Mouse (Mus musculus): Measurements from ENCODE around the gene Aff3.

Gene Aff3

GRCm38 (mm10) chr1:38178929-38179328, 485.8 kb downstream of the Aff3 start:
- DNase-seq (ENCODE audit: low spot score in 2 of 2), result no peak

DNA sequence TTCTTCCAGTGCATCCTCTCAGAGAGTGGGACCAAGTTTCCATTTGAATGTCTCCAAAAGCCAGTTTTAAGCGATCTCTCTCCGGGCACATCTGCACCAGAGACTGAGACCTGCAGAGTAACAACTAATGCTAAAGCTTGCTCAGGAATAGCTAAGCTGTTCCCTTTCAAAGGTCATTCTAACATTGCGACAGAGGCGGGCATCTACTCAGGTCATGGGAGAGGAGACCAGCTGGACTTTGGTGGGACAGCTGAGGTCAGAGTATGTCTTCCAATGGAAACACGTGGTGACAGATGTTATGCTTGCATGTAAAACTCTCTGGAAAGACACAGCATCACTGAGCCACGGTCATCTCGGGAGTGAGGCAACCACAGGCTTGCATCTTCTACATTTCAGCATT, 488.7 kb downstream of the Aff3 start:
- DNase-seq (ENCODE audit: low spot score in 2 of 2), result no peak

DNA sequence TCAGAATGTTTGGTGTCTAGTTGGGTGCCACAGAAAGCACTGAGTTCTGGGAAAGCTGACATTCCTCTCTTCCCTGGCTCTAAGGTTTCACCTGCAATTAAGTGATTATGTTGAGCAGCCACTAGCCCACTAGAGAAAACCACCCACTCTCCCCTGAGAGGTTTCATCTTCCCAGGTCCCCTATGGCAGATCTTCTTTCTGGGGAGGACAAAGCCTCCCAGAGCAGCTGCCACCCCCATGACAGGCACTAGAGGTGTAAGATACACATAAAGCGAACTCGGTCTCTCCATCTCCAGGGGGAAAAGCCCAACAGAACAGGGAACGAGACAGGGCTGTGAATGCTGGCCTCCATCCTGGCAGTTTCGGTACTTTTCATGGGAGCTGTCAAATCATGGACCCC, 492.9 kb downstream of the Aff3 start:
- no peak for DNase-seq (ENCODE audit: low spot score in 2 of 2)

DNA sequence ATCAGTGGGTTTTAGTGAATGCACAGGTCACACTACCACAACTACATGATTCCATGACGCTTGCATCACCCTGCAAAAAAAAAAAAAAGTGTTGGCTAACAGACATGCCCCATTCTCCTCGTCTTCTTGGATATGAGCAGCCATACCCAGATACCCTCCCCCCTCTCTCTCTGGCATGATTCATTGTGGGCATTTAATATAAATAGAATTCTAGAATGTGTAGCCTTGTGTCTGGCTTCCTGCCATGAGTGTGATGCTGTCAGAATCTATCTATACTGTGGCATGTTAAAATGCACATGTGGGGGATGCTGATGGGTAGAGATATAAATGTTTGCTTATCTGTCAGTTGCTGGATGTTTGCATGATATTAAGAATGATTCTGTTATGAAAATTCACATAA, 499.1 kb downstream of the Aff3 start:
- no peak for DNase-seq (ENCODE audit: low spot score in 2 of 2)

DNA sequence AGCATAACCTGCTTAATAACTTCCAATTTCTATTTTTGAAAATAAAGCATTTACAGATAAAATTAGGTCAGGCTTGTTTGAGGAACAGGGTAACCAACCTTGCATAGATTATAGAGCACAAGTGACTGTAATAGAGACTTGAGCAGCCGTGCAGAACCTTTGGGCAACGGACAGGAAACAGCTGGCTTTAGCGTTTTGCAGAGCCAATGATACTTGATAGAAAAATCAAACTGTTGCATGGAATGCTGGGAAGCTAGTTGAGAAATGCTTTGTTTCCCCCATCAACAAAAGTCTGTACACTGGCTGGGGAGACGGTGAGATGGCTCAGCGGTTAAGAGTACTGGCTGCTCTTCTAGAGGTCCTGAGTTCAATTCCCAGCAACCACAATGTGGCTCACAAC, 514.7 kb downstream of the Aff3 start:
- no peak for DNase-seq (ENCODE audit: low spot score in 2 of 2)

- no peak for DNase-seq (ENCODE audit: low spot score in 2 of 2)
Measured at GRCm38 (mm10) chr1:38146008-38146407, 518.7 kb downstream of the Aff3 start.

GRCm38 (mm10) chr1:38141371-38141770, 523.4 kb downstream of the Aff3 start:
- DNase-seq (ENCODE audit: low spot score in 2 of 2), result no peak

DNA sequence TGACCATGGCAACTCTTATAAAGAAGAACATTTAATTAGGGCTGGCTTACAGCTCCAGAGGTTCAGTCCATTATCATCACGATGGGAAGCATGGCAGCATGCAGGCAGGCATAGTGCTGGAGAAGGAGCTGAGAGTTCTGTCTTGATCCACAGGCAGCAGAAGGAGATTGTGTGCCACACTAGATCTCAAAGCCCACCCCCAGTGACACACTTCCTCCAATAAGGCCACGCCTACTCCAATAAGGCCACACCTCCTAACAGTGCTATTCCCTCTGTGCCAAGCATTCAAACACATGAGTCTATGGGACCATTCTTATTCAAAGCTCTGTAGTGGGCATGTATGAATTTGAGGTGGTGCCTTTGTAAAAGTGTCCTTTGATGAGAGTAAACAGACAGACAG, 523.8 kb downstream of the Aff3 start:
- DNase-seq (ENCODE audit: low spot score in 2 of 2), result no peak

DNA sequence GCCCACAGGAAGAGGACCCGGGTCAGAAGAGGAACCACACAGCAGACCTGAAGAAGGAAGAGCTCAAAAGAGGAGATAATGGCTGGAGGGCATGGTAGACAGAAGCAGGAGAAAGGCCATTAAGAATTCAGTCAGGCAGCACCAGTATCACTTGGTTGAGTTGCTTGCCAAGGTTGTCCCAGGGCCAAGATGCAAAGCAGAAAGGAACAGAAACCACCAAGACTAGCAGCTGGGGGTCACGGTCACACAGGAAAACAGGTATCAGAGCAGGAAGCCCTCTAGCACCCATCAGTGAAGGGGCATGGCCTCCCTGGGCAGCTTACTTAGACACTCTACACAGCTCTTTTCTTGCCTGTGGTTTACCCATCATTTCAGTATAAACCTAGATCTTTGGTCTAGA, 525.4 kb downstream of the Aff3 start:
- peak in 1 of 2 experiments; percentile 31 for DNase-seq (ENCODE audit: low spot score in 2 of 2)

- no peak for DNase-seq (ENCODE audit: low spot score in 2 of 2)
Measured at GRCm38 (mm10) chr1:38132942-38133341, 531.8 kb downstream of the Aff3 start.

DNA sequence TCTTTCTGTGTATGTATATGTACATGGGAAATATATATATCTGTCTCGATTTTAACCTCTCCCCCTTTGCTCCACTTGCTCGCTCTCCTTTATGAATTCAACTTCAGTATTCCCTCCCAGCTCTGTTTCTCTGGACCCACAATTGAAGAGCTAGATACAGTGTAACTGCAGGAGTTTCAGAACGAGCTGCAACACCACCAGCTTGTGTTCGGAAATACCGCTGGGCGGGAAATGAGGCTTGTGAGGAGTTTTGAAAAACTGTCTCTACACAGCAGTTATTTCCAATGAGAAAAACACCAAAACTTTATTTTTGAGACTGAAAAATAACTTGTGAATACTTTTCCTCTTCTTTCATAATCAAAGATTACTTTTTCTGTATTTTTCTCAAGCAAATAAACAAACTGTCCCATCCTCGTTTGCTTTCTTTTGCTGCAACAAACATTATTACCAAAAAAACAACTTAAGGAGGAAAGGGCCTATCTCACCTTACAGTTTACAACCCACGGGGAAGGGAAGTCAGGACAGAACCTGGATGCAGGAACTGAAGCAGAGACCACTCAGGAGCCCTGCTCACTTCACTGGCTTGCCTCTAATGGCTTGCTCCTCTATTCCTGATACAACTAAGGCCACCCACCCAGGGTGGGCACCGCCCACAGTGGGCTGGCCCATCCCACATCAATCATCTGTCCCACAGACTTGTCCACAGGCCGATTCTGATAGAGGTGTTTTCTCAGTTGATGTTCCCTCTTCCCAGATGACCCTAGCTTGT, 533.9 kb downstream of the Aff3 start:
- DNase-seq (ENCODE audit: low spot score in 2 of 2), result peak; percentile 68 to 77

DNA sequence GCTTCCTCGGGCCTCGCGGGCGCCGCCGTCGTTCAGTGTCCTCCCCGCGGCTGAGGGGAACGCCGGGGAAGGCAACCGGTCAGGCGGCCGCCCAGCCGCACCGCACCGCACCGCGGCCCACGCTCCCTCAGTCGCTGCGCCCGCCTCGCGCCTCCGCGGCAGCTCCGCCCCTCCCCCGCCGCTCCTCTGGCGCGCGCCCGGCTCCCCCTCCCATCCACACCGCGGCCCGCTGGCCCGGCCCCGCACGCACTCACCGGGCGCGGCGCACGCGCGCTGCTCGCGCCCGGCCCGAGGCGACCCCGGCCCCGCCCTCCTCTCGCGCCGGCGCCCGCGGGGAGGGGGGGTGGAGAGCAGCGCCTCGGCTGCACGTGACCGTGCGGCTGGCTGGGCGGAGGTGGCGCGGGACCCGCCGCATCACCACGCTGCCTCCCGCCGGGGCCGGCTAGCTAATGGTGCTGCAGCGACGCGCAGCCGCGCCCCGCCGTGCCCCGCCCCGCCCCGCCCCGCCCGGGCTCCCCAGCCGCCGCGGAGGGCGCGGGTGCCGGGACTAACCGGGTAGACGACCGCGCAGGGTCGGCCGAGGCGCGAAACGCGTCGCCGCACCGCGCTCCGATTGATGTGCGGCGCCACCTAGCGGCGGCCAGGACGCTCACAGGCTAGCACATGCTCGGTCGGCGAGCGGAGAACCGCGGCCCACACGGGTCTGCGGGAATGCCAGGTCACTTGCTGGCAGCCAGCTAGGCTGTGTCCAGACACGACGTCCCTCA, 535.1 kb downstream of the Aff3 start, which contains the start of gene Rev1:
Gene Rev1, minus strand, starts transcription at position 301 of the 767 bp plus-strand sequence.
- peak; percentile 90 to 95 for DNase-seq (ENCODE audit: low spot score in 2 of 2)

DNA sequence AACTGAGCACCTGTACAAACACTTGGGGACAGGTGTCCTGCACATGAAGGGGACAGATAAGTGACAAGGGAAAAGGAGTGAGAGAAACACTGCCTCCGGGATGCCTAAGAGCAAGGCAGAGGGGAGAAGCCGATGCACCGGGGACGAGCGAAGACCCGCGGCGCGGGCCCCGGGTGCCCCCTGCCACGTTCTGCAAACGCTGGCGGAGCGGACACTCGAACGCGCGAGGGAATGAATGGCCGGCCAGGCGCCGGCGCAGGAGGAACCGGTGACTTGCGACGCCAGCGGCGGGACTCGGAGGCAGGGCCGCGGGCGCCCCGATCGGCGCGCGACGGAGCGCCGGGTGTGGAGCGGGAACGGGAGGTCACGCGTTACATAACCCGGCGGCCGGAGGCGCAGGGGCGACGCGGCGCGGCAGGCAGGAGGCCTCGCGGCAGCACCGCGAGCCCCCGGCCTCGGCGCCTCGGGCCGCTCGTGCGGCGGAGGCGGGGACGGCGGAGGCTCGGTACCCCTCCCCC, 535.8 kb downstream of the Aff3 start:
- DNase-seq (ENCODE audit: low spot score in 2 of 2), result peak; percentile 52 to 82
